Mouse (Mus musculus) intestine, embryonic 16.5 days (tissue): ENCODE data around the gene Osm. TPM values are rescaled to one million over a fixed set of nuclear protein-coding genes. Genes with fewer than 3 reads are reported as not detected.
A peak's percentile ranks its signal among the peaks of the same experiment; 100 is the strongest.

Source experiments
- ATAC-seq: fragments of 200-750 bp; cut with Nextera tagmentation; 2 replicates; pipeline ENCODE4 v1.8.0; 2017; ENCODE audit warnings: moderate TSS enrichment, moderate library complexity
- H3K27ac ChIP-seq: fragments of 300-500 bp; sonication (generic); 2 replicates; pipeline ENCODE4 v1.5.1; 2014; ENCODE audit warnings: mild to moderate bottlenecking, low read length
- H3K27me3 ChIP-seq: fragments of 300-500 bp; sonication (generic); replicated peaks from 2 replicates; pipeline ENCODE4 v1.6.1; 2014; ENCODE audit warnings: low read length, control low read depth, mixed read lengths; ENCODE audit not compliant: control insufficient read depth, insufficient read depth
- H3K36me3 ChIP-seq: fragments of 300-500 bp; sonication (generic); 2 replicates; pipeline ENCODE4 v1.6.1; 2014; ENCODE audit warnings: low read length, control low read depth; ENCODE audit not compliant: control insufficient read depth, insufficient read depth
- H3K4me1 ChIP-seq: fragments of 300-500 bp; sonication (generic); 2 replicates; pipeline ENCODE4 v1.6.1; 2014; ENCODE audit warnings: low read length, control low read depth, mixed read lengths; ENCODE audit not compliant: control insufficient read depth, insufficient read depth
- H3K4me2 ChIP-seq: fragments of 300-500 bp; sonication (generic); 2 replicates; pipeline ENCODE4 v1.6.1; 2014; ENCODE audit warnings: low read depth, low read length, control low read depth
- H3K4me3 ChIP-seq: fragments of 300-500 bp; sonication (generic); 2 replicates; pipeline ENCODE4 v1.5.1; 2014; ENCODE audit warnings: mild to moderate bottlenecking, low read length
- H3K9ac ChIP-seq: fragments of 300-500 bp; sonication (generic); 2 replicates; pipeline ENCODE4 v1.6.1; 2014; ENCODE audit warnings: low read depth, low read length
- H3K9me3 ChIP-seq: fragments of 300-500 bp; sonication (generic); 2 replicates; pipeline ENCODE4 v1.6.1; 2016; ENCODE audit warnings: low read length, control low read depth; ENCODE audit not compliant: control insufficient read depth
- WGBS: fragments of 180-500 bp; shearing (Covaris S2); extraction: QIAGEN DNeasy Blood & Tissue Kit; methylation state at CpG from one replicate; pipeline ENCODE4 v1.1.7; 2014; 5-methylcytosine and 5-hydroxymethylcytosine counted together
- polyA plus RNA-seq: library from polyadenylated mRNA; unstranded; fragments of >200 nt; fragmentation: Nextera tagmentation; extraction: Ambion mirVana; gene quantifications from 2 replicates; pipeline ENCODE4 v1.2.1, GENCODE M21; 2015

Osm gene
- polyA plus RNA-seq, 1 experiment from 2014 or later: 0.12 TPM

GRCm38 (mm10) chr11:4261188-4261494 is 24.9 kb downstream of the Osm start:
- H3K4me1 ChIP-seq: peaks cover 56% of the 10 kb centered on the region

GRCm38 (mm10) chr11:4261969-4262368 is 25.7 kb downstream of the Osm start:
- H3K4me1 ChIP-seq: peaks cover 57% of the 10 kb centered on the region
- H3K4me3 ChIP-seq: no peak overlapping the region
- no peaks in the 10 kb centered on the region; the same call in 1 of the 2 replicates for H3K27me3 ChIP-seq
- no peak overlapping the region for H3K9ac ChIP-seq
- H3K9me3 ChIP-seq: no peaks in the 10 kb centered on the region
- H3K27ac ChIP-seq: no peak overlapping the region
- no peak for ATAC-seq
- H3K4me2 ChIP-seq: no peak overlapping the region
- no peaks in the 10 kb centered on the region for H3K36me3 ChIP-seq
- WGBS: 30% methylated on average over 5 of the region's 5 CpGs

More at GRCm38 (mm10) chr11:4261188-4261494, 24.9 kb downstream of the Osm start:
- H3K27ac ChIP-seq: peak overlapping the region; percentile 53
- peak overlapping the region; percentile 36; the same call in 1 of the 2 replicates for H3K9ac ChIP-seq
- H3K4me2 ChIP-seq: no peak overlapping the region
- no peak for ATAC-seq
- WGBS: 46% methylated on average over 7 of the region's 7 CpGs
- no peaks in the 10 kb centered on the region for H3K27me3 ChIP-seq
- no peaks in the 10 kb centered on the region for H3K9me3 ChIP-seq
- H3K4me3 ChIP-seq: no peak overlapping the region
- H3K36me3 ChIP-seq: no peaks in the 10 kb centered on the region

- Histone ChIP-seq H3K27ac (no peak overlapping the region), H3K27me3 (peaks cover 2% of the 10 kb centered on the region), H3K9ac (0 out of 2 replicates have a peak overlapping the region, but pooled peaks have one; percentile 40), H3K9me3 (no peaks in the 10 kb centered on the region), H3K4me1 (peaks cover 62% of the 10 kb centered on the region), H3K4me2 (no peak overlapping the region), H3K36me3 (no peaks in the 10 kb centered on the region), H3K4me3 (no peak overlapping the region)
- ATAC-seq: no peak
- WGBS: 28% methylated on average over 6 of the region's 7 CpGs
These were observed 26.6 kb downstream of the Osm start for GRCm38 (mm10) chr11:4262847-4263246.

DNA sequence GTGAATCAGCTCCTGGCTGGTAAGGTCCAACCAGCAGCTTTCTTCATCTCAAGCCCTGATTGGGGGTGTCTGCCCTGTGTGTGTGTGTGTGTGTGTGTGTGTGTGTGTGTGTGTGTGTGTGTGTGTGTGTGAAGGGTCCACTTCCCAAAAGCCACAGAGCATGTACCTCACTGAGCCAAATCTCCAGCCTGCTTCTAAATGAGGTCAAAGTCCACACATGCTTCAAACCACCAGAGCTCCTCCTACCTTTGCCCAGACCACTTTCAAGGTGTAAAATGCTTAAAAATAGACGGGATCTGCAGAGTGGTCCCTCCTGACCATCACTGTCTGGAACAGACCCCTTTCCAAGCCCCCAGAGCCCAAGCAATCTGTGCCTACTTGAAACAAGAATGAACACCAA is 27.1 kb downstream of the Osm start:
- 11% methylated on average over 1 of the region's 1 CpGs for WGBS
- H3K4me1 ChIP-seq: peaks cover 62% of the 10 kb centered on the region

DNA sequence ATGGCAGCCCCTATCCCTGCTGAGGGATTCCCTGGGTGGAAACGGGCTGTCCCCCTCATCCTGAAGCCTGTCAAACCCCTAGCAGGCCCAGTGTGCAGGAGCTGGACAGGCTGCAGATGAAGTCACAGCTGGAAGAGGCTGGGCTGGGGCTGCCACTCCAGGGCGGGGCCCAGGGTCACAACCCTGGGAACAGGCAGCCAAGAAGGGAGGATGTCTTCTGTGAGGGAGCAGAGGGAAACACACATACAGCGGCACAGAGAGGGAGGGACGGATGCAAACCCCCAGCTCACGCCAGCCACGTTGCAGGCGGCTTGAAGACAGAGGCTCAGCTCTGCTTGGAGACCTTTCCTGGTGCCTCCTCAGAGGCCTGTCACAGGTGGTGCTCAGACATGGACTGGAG is 27.8 kb downstream of the Osm start:
- Histone ChIP-seq H3K4me3 (no peak overlapping the region), H3K4me1 (peaks cover 60% of the 10 kb centered on the region), H3K4me2 (no peak overlapping the region), H3K36me3 (no peaks in the 10 kb centered on the region), H3K9ac (no peak overlapping the region), H3K27me3 (peaks cover 9% of the 10 kb centered on the region), H3K9me3 (no peaks in the 10 kb centered on the region), H3K27ac (peak overlapping the region; percentile 61)
- ATAC-seq: no peak
- 43% methylated on average over 7 of the region's 7 CpGs for WGBS

More for the DNA sequence above, 27.1 kb downstream of the Osm start:
- peak overlapping the region; percentile 61; the same call in 1 of the 2 replicates for H3K27ac ChIP-seq
- no peak overlapping the region for H3K4me2 ChIP-seq
- no peak for ATAC-seq
- H3K9ac ChIP-seq: 0 out of 2 replicates have a peak overlapping the region, but pooled peaks have one; percentile 40
- peaks cover 7% of the 10 kb centered on the region for H3K27me3 ChIP-seq
- no peak overlapping the region for H3K4me3 ChIP-seq
- H3K9me3 ChIP-seq: no peaks in the 10 kb centered on the region
- H3K36me3 ChIP-seq: no peaks in the 10 kb centered on the region

DNA sequence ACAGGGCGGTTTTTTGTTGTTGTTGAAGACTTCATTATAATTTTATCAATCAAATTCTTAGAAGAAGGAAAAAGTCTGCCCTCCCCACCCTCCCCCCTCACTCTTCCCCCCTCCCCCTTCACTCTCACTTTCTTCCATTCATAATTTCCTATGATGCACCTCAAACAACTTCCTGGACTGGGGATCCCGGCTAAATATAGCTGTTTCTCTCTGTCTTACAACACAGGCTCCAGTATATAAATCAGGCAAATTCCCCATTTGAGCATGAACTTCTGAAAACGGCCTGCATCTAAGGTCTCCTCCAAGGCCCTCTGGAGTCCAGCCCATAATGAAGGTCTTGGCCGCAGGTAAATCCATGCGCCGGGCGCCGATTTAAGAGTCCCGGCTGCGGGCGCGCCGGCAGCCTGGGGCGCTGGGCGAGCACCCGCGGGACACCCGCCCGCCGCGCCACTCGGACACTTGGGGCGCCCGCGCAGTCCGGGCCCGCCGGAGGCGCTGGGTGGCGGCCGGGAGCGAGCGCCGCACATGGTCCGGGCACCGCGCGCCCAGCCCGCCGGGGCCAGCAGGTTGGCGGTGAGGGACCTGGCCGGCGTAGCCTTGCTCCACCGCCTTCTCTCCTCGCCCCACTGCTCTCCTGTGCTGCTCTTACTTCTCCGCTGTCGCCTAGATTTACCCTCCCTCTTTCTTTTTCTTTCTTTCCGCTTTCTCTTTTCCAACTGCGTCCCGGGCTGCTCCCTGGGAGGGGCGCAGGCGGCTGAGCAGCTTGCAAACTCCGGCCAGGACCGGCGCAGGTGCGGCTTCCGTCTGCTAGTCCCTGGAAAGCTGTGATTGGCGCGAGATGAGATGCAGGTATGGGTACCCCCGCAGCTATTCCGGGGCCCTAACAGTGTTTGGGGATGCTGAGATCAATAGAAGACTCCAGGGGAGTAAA is 30.3 kb downstream of the Osm start:
- WGBS: under 1% methylated on average over 59 of the region's 61 CpGs
- Histone ChIP-seq H3K9me3 (no peaks in the 10 kb centered on the region), H3K9ac (peak overlapping the region; percentile 75), H3K4me2 (peak overlapping the region; percentile 89), H3K36me3 (no peaks in the 10 kb centered on the region), H3K27ac (peak overlapping the region; percentile 71), H3K27me3 (peaks cover 11% of the 10 kb centered on the region), H3K4me3 (peak overlapping the region; percentile 66), H3K4me1 (peaks cover 39% of the 10 kb centered on the region)
- ATAC-seq: peak; percentile 69

GRCm38 (mm10) chr11:4267202-4267578 is 31.0 kb downstream of the Osm start:
- Histone ChIP-seq H3K36me3 (no peaks in the 10 kb centered on the region), H3K4me2 (peak overlapping the region; percentile 89), H3K9me3 (no peaks in the 10 kb centered on the region), H3K27me3 (peaks cover 11% of the 10 kb centered on the region), H3K4me1 (peaks cover 33% of the 10 kb centered on the region), H3K27ac (no peak overlapping the region), H3K4me3 (peak overlapping the region; percentile 66), H3K9ac (peak overlapping the region; percentile 75)
- no peak for ATAC-seq
- WGBS: 6% methylated on average over 13 of the region's 13 CpGs

DNA sequence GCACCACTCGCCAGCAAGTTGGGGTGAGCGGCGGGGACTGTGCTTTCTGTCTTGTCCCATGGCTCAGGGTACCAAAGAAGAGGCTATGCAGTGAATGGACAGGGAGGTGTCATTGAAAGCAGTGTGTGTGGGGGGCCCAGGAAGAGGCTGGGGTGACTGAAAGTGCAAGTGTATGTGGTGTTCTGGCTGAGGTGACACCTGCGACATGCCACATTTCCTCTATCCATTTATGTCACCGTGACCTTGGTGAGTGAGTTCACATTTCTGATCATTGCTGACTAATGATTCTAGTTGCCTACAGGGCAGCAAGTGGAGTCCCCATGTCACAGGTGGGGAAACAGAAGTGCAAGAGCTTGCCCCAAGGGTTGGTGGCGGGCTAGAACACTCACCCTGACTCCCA is 32.3 kb downstream of the Osm start:
- no peak overlapping the region for H3K4me2 ChIP-seq
- H3K27ac ChIP-seq: no peak overlapping the region
- no peak for ATAC-seq
- peaks cover 11% of the 10 kb centered on the region for H3K27me3 ChIP-seq
- WGBS: 86% methylated on average over 6 of the region's 6 CpGs
- no peak overlapping the region for H3K4me3 ChIP-seq
- H3K9ac ChIP-seq: no peak overlapping the region
- peaks cover 23% of the 10 kb centered on the region for H3K4me1 ChIP-seq
- no peaks in the 10 kb centered on the region for H3K36me3 ChIP-seq
- H3K9me3 ChIP-seq: no peaks in the 10 kb centered on the region

DNA sequence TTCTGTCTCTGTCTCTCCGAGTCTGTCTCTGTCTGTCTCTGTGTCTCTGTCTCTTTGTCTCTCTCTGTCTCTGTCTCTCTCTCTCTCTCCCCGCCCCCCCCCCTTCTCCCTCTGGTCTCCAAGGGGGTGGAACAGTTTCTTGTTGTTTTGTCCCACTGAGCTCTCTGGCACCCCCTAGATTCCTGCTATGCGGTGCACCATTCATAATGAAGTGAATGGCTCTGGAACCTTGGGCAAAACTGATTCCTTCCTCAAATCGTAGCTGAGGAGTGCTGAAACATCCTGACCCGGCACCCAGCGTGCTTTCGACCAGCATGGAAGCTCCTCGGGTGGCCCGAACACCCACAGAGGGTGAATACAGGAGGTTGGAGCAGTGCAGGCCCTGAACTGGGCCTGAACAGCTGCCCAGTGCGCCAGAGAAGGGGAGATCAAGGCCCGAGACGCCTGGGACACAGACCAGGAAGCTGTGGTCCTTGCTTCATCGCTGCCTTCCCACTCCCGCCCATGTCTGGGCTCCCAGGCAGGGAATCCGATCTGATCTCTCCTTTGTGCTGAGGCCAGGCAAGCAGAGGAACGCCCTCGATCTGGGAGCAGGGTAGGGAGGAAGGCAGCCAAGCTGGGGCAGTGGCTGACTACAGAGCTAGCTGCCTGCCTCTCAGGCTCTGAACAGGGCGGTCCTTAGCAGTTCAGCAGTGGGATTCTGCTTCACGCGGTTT is 34.7 kb downstream of the Osm start:
- 0 out of 2 replicates have a peak overlapping the region, but pooled peaks have one; percentile 31 for H3K9ac ChIP-seq
- H3K4me3 ChIP-seq: no peak overlapping the region
- H3K4me1 ChIP-seq: peaks cover 8% of the 10 kb centered on the region
- no peaks in the 10 kb centered on the region for H3K36me3 ChIP-seq
- ATAC-seq: no peak
- 33% methylated on average over 19 of the region's 20 CpGs for WGBS
- peak overlapping the region; percentile 21; the same call in 1 of the 2 replicates for H3K27ac ChIP-seq
- H3K4me2 ChIP-seq: no peak overlapping the region
- H3K9me3 ChIP-seq: no peaks in the 10 kb centered on the region
- H3K27me3 ChIP-seq: peaks cover 11% of the 10 kb centered on the region
